Mouse (Mus musculus) cerebellum, adult 18-20 months (tissue): ENCODE measurements around the gene Ccdc34.

Experiments used
- DNase-seq, 2 experiments: peaks; one replicate each; pipeline ENCODE4 v3.0.0; 2021

Gene Ccdc34

GRCm38 (mm10) chr2:110017616-110018505 is at the start of gene Ccdc34:
TSS of gene Ccdc34 (plus strand) at chr2:110017817.
- DNase-seq = peak; percentile 91 to 93

DNA sequence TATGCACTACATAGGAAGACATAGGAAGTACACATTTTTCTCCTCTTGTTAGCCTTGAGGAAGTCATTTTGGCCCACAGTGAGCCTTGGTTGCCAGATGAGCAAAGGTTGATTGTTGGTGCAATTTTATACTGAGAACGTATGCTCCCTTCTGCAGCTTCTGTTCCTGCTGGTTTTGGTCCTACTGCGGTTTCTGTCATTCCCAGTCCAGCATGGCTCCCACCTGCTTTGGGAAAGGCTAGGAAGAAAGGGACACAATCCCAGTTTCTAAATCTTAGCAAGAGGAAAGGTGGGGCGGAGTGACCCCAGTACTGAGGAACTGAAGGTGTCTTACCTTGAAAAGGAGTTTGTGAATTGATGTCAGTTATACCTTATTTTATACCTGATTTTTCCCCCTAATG is 48.2 kb upstream of the Ccdc34 start:
- DNase-seq = no peak

DNA sequence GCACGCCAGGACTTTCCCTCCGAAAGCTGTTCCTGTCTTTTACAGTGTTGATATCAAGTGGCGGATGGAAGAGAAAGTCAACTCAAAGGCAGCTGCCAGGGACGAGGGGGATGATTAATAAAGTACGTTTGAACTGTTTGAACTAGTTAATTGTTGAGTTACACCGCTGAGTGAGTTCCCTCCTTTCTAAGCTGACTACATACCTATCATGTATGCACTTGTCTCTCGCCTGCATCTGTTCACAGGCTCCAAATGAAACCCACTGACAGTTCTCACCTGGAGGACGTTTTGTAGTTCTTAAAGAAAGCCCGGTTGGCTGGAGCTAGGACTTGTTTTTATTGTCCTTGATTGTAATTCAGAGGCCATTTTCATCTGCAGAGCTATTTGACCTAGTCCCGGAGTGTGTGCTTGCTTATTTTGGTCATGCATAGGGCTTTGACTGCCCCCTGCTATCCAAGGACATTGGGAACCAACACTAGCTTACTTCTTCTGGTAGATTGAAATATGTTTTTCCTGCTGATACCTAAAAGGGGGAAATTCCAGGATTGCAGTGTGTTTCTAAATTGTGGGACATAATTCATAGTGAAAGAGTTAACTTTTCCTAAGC is 47.6 kb upstream of the Ccdc34 start:
- DNase-seq = no peak

DNA sequence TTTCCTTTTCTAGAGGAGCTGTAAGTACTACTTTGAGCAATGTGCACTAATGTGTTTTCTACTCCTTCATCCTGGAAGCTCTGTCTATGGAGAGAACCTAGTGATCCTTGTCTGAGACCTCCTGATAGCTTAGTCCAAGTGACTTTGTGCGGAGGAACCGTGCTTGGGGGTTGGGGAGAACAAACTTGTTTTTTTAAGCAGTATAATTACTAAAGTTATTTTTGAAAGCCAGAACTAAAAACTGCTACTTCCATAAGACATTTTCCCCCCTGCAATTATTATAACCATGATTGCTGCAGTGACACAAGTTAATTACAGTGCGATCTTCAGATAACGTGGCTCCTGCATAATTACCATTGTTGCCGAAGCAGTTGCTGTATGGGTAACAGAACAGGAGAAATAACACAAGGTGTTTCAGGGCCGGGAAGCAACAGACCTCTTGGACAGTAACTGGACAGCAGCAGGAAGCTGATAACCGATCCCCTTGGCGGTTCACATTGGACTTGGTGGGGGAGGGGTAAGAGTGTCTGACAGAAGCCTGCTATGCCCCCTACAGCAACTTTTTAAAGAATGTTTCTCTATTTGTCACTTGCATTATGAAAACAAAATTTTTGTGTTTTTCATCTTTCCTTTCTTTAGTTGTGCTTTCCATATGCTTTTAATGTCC is 46.7 kb upstream of the Ccdc34 start:
- no peak for DNase-seq

GRCm38 (mm10) chr2:109972310-109972709 is 45.3 kb upstream of the Ccdc34 start:
- DNase-seq = no peak

GRCm38 (mm10) chr2:109972922-109973321 is 44.7 kb upstream of the Ccdc34 start:
- DNase-seq = no peak

- no peak for DNase-seq
Observed at GRCm38 (mm10) chr2:109974807-109975206, 42.8 kb upstream of the Ccdc34 start.

- no peak for DNase-seq
Observed at GRCm38 (mm10) chr2:109976181-109976580, 41.4 kb upstream of the Ccdc34 start.

- DNase-seq = no peak
Observed at GRCm38 (mm10) chr2:109977322-109977721, 40.3 kb upstream of the Ccdc34 start.

GRCm38 (mm10) chr2:109979209-109979608 is 38.4 kb upstream of the Ccdc34 start:
- peak; percentile 38 to 44 for DNase-seq

DNA sequence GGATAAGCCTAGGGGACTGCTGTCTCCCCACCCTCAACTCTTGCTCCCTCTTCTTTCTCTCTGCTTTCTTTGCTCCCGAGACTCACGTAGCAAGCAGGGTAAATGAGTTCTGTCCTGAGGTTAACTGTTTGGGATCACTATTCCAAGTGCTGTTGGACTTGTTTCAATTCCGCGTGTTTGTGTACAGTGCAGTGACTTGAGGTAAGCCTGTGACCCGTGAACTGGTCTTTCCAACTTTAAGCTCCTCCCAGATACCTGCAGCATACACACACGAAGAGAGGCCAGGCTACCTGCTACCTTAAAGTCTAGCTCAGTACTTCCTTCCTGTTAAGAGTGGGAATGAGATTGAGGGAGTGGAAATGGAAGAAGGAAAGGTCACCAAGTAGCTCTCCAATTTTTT is 34.2 kb upstream of the Ccdc34 start:
- DNase-seq = no peak

GRCm38 (mm10) chr2:109984930-109985329 is 32.7 kb upstream of the Ccdc34 start:
- DNase-seq = no peak

DNA sequence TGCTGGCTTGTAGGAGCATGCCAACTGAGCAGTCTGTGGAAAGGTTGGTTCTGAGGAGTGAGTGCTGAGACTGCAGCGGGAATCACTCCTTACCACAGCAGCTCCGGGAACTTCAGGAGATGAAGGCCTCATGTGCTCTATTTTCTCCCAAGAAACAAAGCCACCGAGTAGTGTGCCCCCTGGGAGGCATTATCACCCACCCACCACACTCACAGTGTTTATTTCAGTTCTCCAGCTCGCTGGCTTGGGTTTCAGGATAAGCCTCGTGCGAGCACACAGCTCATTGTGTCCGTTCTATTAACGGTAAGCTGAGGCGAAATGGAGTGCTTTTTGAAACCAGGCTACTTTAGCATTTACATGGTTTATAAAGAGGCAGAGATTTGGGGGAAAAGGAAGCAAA is 32.1 kb upstream of the Ccdc34 start:
- no peak for DNase-seq

DNA sequence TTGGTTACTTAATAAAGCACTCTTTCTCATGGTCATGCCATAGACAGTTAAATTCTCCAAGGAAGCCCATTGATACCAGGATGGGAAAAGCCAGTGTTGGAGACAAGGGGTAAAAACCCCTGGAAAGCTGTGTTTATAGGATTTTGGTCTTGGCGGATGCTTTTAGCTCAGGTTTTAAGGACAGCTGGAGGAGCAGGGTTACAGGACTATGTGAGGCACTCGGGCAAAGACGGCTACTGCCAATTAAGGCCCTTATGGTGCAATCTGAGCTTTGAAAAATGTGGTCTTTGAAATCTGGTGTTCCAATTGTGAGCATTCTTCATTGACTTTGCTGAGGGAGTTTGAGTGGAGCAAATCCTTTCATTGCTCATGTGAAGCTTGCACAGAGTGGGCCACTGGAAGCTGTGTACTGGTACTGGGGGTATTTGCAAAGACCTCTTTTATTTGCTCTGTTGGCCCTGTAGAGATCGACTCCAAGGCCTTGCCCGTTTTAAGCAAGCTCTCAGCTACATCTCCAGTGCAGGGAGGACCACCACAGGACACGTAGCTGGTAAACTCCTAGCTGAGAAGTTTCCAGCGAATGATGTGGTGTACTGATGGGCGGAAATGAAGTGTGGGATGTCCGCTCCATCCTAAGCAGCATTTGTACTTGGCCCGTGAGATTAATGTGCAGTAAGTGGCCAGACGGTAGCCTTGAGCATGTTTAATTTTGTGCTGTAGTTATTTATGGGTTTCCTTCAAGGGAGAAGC is 31.4 kb upstream of the Ccdc34 start:
- DNase-seq = no peak

- no peak for DNase-seq
Observed at GRCm38 (mm10) chr2:109987946-109988345, 29.7 kb upstream of the Ccdc34 start.

DNA sequence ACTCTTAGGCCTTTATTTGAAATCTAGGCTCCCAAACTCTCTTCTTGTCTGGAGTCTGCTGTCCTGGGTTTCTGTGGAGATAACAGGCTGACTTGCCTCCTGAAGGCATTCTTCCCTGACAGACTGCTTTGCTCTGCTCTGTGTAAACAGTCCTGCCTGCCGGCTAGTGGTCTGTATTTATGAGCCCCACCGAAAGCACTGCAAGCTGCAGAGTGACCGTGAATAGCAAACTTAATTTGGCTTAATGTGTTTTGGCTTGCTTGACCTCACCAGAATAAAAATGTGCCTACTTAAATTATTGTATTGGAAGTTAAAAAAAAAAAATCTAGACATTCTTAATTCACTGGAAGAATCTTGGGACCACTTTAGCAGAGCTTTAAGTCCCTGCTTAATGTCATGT is 28.4 kb upstream of the Ccdc34 start:
- DNase-seq = no peak

- no peak for DNase-seq
Observed at GRCm38 (mm10) chr2:109989679-109990473, 27.7 kb upstream of the Ccdc34 start.

DNA sequence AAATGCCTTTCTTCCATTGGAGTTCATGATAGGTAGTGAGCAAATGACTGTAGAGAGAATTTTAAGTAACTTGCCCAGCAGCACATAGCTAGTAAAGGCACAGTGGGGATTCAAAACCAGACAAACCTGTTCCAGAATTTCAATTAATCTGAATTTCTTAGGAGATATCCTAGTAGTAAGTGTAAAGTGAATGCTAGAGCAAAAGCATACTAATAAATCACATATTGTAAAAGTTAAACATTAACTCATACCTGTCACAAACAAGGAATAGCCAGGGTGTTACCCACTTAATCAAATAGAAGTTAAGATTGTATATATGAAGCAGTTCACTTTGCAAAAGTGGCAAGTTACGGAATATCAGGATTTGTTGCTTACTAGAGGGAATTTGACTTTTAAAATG is 25.9 kb upstream of the Ccdc34 start:
- no peak for DNase-seq

DNA sequence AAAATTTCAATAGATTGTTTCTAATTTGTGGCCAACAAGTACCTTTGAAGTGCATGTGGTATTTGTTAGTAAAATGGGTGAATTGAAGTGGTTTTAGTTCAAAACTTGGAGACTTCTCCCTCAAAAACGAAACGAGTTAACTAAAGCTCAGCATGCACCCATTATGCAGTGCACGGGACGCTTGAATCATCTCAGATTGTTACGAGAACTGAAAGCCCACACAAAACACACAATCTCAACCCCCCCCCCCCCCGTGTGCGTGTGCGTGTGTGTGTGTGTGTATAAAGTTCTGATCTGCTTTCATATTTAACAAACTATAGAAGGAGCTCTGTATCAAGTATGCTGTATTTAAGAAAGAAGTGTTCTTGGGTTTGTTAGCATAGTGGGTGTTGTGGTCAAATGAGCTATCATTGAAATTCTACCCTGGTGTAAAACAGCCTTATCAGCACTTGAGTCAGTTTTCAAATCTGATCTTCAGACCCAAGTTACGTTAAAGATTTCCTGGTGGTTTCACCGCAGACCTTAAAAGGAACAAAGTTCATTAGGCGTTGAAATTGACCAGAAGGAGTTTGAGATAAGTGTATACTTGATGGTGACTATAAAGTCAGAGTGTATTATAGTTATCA is 25.1 kb upstream of the Ccdc34 start:
- DNase-seq = no peak

DNA sequence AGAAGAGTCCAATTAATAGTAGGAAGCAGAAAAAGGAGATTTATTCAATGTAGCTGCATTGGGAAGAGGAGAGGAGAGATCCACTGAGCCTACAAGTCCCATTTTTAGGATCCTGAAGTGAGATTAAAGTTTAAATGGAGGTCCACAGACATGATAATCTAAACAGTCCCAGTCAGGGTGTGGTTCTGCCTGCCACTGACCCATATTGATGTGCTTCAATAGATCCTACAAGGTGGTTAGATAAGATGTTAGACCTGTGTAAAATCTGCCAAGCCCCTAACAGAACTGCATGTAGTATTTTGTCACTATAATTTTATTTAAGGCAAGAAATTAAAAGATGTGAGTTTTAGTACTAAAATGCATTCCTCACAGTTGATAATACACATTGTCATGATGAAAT is 24.2 kb upstream of the Ccdc34 start:
- DNase-seq = no peak

- DNase-seq = no peak
Observed at GRCm38 (mm10) chr2:109995061-109995460, 22.6 kb upstream of the Ccdc34 start.

- DNase-seq = no peak
Observed at GRCm38 (mm10) chr2:109996411-109996810, 21.2 kb upstream of the Ccdc34 start.
